Mouse (Mus musculus): Measurements from ENCODE around the gene Opcml. TPM values are rescaled to one million over a fixed set of nuclear protein-coding genes. Genes with fewer than 3 reads are reported as not detected.

Gene Opcml
- polyA plus RNA-seq, 1 experiment from 2014 or later = 73.0 TPM

- H3K4me2 ChIP-seq (ENCODE audit: low read length) = no peak overlapping the region
- H3K4me1 ChIP-seq (ENCODE audit: control insufficient read depth, insufficient read depth, low read length) = 0 out of 2 replicates have a peak, but pooled peaks cover 4% of the 10 kb centered on the region
- no peak overlapping the region for H3K9ac ChIP-seq (ENCODE audit: low read depth, low read length)
- no peak for ATAC-seq
- H3K27ac ChIP-seq (ENCODE audit: low read length) = no peak overlapping the region
- 94% methylated on average over 2 of the region's 2 CpGs for WGBS
- H3K4me3 ChIP-seq (ENCODE audit: low read depth, low read length) = no peak overlapping the region
- no peaks in the 10 kb centered on the region for H3K9me3 ChIP-seq (replicated peaks; ENCODE audit: control insufficient read depth, low read length, poor library complexity, severe bottlenecking)
- no peaks in the 10 kb centered on the region for H3K27me3 ChIP-seq (ENCODE audit: control insufficient read depth, insufficient read depth, low read depth, low read length)
- no peaks in the 10 kb centered on the region for H3K36me3 ChIP-seq (ENCODE audit: control insufficient read depth, insufficient read depth, low read length)
Measured at GRCm38 (mm10) chr9:28177052-28177451, 386.5 kb downstream of the Opcml start.

GRCm38 (mm10) chr9:28178123-28178887 is 387.7 kb downstream of the Opcml start:
- Histone ChIP-seq H3K27me3 (ENCODE audit: control insufficient read depth, insufficient read depth, low read depth, low read length) (no peaks in the 10 kb centered on the region), H3K9me3 (replicated peaks; ENCODE audit: control insufficient read depth, low read length, poor library complexity, severe bottlenecking) (no peaks in the 10 kb centered on the region), H3K36me3 (ENCODE audit: control insufficient read depth, insufficient read depth, low read length) (no peaks in the 10 kb centered on the region), H3K4me1 (ENCODE audit: control insufficient read depth, insufficient read depth, low read length) (0 out of 2 replicates have a peak, but pooled peaks cover 2% of the 10 kb centered on the region), H3K27ac (ENCODE audit: low read length) (no peak overlapping the region), H3K4me2 (ENCODE audit: low read length) (no peak overlapping the region), H3K4me3 (ENCODE audit: low read depth, low read length) (no peak overlapping the region), H3K9ac (ENCODE audit: low read depth, low read length) (no peak overlapping the region)
- WGBS = 86% methylated on average over 4 of the region's 4 CpGs
- no peak for ATAC-seq

- no peaks in the 10 kb centered on the region for H3K27me3 ChIP-seq (ENCODE audit: control insufficient read depth, insufficient read depth, low read depth, low read length)
- H3K27ac ChIP-seq (ENCODE audit: low read length) = no peak overlapping the region
- ATAC-seq = 0 out of 2 replicates have a peak, but pooled peaks have one; percentile 17
- H3K9ac ChIP-seq (ENCODE audit: low read depth, low read length) = no peak overlapping the region
- H3K36me3 ChIP-seq (ENCODE audit: control insufficient read depth, insufficient read depth, low read length) = no peaks in the 10 kb centered on the region
- no peaks in the 10 kb centered on the region for H3K4me1 ChIP-seq (ENCODE audit: control insufficient read depth, insufficient read depth, low read length)
- H3K4me2 ChIP-seq (ENCODE audit: low read length) = no peak overlapping the region
- H3K9me3 ChIP-seq (replicated peaks; ENCODE audit: control insufficient read depth, low read length, poor library complexity, severe bottlenecking) = no peaks in the 10 kb centered on the region
- H3K4me3 ChIP-seq (ENCODE audit: low read depth, low read length) = no peak overlapping the region
- 61% methylated on average over 7 of the region's 7 CpGs for WGBS
Measured at GRCm38 (mm10) chr9:28181916-28182315, 391.3 kb downstream of the Opcml start.

GRCm38 (mm10) chr9:28190226-28190625 is 399.7 kb downstream of the Opcml start:
- Histone ChIP-seq H3K4me1 (ENCODE audit: control insufficient read depth, insufficient read depth, low read length) (no peaks in the 10 kb centered on the region), H3K27ac (ENCODE audit: low read length) (no peak overlapping the region), H3K9ac (ENCODE audit: low read depth, low read length) (no peak overlapping the region), H3K4me2 (ENCODE audit: low read length) (no peak overlapping the region), H3K36me3 (ENCODE audit: control insufficient read depth, insufficient read depth, low read length) (no peaks in the 10 kb centered on the region), H3K9me3 (replicated peaks; ENCODE audit: control insufficient read depth, low read length, poor library complexity, severe bottlenecking) (no peaks in the 10 kb centered on the region), H3K27me3 (ENCODE audit: control insufficient read depth, insufficient read depth, low read depth, low read length) (no peaks in the 10 kb centered on the region), H3K4me3 (ENCODE audit: low read depth, low read length) (no peak overlapping the region)
- 73% methylated on average over 2 of the region's 2 CpGs for WGBS
- ATAC-seq = no peak

- H3K9me3 ChIP-seq (replicated peaks; ENCODE audit: control insufficient read depth, low read length, poor library complexity, severe bottlenecking) = no peaks in the 10 kb centered on the region
- H3K9ac ChIP-seq (ENCODE audit: low read depth, low read length) = no peak overlapping the region
- H3K4me2 ChIP-seq (ENCODE audit: low read length) = no peak overlapping the region
- H3K27ac ChIP-seq (ENCODE audit: low read length) = no peak overlapping the region
- no peak overlapping the region for H3K4me3 ChIP-seq (ENCODE audit: low read depth, low read length)
- no peaks in the 10 kb centered on the region for H3K36me3 ChIP-seq (ENCODE audit: control insufficient read depth, insufficient read depth, low read length)
- no peaks in the 10 kb centered on the region for H3K4me1 ChIP-seq (ENCODE audit: control insufficient read depth, insufficient read depth, low read length)
- ATAC-seq = no peak
- H3K27me3 ChIP-seq (ENCODE audit: control insufficient read depth, insufficient read depth, low read depth, low read length) = no peaks in the 10 kb centered on the region
- 80% methylated on average over 1 of the region's 1 CpGs for WGBS
Measured at GRCm38 (mm10) chr9:28190751-28191150, 400.2 kb downstream of the Opcml start.

DNA sequence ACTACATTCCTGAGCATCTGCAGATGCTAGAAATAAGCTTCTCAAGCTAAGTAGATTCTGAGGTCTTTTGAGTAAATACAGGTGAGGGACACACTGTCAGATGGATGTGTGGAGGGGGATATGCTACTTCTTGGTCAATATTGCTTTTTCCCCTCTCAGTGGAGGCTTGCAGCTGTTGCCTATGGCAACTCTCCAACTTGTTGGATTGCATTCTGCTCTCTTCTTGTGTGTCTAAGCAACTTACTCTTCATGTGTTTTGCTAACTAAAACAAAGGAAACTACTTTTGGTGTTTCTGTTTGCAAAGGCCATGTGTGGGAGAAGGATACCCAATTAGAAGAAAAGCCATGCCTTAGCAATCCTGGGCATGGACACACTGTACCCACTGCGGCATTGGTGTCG is 406.0 kb downstream of the Opcml start:
- H3K4me2 ChIP-seq (ENCODE audit: low read length) = no peak overlapping the region
- no peak overlapping the region for H3K9ac ChIP-seq (ENCODE audit: low read depth, low read length)
- no peak overlapping the region for H3K27ac ChIP-seq (ENCODE audit: low read length)
- H3K36me3 ChIP-seq (ENCODE audit: control insufficient read depth, insufficient read depth, low read length) = no peaks in the 10 kb centered on the region
- 93% methylated on average over 2 of the region's 2 CpGs for WGBS
- H3K4me3 ChIP-seq (ENCODE audit: low read depth, low read length) = no peak overlapping the region
- peaks cover 7% of the 10 kb centered on the region for H3K4me1 ChIP-seq (ENCODE audit: control insufficient read depth, insufficient read depth, low read length)
- ATAC-seq = no peak
- H3K27me3 ChIP-seq (ENCODE audit: control insufficient read depth, insufficient read depth, low read depth, low read length) = no peaks in the 10 kb centered on the region; the same call in 1 of the 2 replicates
- H3K9me3 ChIP-seq (replicated peaks; ENCODE audit: control insufficient read depth, low read length, poor library complexity, severe bottlenecking) = no peaks in the 10 kb centered on the region

DNA sequence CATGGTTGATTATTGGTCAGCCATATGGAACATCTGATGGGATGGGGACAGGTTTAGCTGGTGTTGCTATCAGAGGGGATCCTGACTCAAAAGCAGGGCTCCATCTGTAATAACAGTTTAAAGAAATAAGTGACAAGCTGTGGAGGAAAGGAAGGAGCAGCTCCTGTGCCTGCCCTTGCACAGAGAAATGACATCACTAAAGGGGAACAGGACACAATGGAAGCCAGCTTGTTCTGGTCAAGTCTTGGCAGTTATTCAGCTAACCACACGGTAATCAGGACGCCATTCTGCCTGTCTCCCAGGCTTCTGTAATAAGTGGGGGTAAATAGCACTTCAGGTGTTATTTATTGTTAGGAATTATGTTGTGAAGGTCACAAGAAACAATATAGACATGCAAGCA is 406.5 kb downstream of the Opcml start:
- WGBS = 64% methylated on average over 2 of the region's 2 CpGs
- Histone ChIP-seq H3K27ac (ENCODE audit: low read length) (no peak overlapping the region), H3K4me1 (ENCODE audit: control insufficient read depth, insufficient read depth, low read length) (peaks cover 7% of the 10 kb centered on the region), H3K4me3 (ENCODE audit: low read depth, low read length) (no peak overlapping the region), H3K9ac (ENCODE audit: low read depth, low read length) (no peak overlapping the region), H3K4me2 (ENCODE audit: low read length) (no peak overlapping the region), H3K27me3 (ENCODE audit: control insufficient read depth, insufficient read depth, low read depth, low read length) (no peaks in the 10 kb centered on the region; the same call in 1 of the 2 replicates), H3K9me3 (replicated peaks; ENCODE audit: control insufficient read depth, low read length, poor library complexity, severe bottlenecking) (no peaks in the 10 kb centered on the region), H3K36me3 (ENCODE audit: control insufficient read depth, insufficient read depth, low read length) (no peaks in the 10 kb centered on the region)
- ATAC-seq = no peak

GRCm38 (mm10) chr9:28197631-28198030 is 407.1 kb downstream of the Opcml start:
- Histone ChIP-seq H3K4me3 (ENCODE audit: low read depth, low read length) (no peak overlapping the region), H3K9me3 (replicated peaks; ENCODE audit: control insufficient read depth, low read length, poor library complexity, severe bottlenecking) (no peaks in the 10 kb centered on the region), H3K36me3 (ENCODE audit: control insufficient read depth, insufficient read depth, low read length) (no peaks in the 10 kb centered on the region), H3K27me3 (ENCODE audit: control insufficient read depth, insufficient read depth, low read depth, low read length) (no peaks in the 10 kb centered on the region; the same call in 1 of the 2 replicates), H3K4me2 (ENCODE audit: low read length) (no peak overlapping the region), H3K4me1 (ENCODE audit: control insufficient read depth, insufficient read depth, low read length) (peaks cover 7% of the 10 kb centered on the region), H3K9ac (ENCODE audit: low read depth, low read length) (no peak overlapping the region), H3K27ac (ENCODE audit: low read length) (no peak overlapping the region)
- WGBS = 50% methylated on average over 3 of the region's 3 CpGs
- peak; percentile 89 for ATAC-seq

- no peak overlapping the region for H3K4me2 ChIP-seq (ENCODE audit: low read length)
- WGBS = 61% methylated on average over 5 of the region's 5 CpGs
- H3K9me3 ChIP-seq (replicated peaks; ENCODE audit: control insufficient read depth, low read length, poor library complexity, severe bottlenecking) = no peaks in the 10 kb centered on the region
- peaks cover 7% of the 10 kb centered on the region for H3K4me1 ChIP-seq (ENCODE audit: control insufficient read depth, insufficient read depth, low read length)
- no peak overlapping the region for H3K9ac ChIP-seq (ENCODE audit: low read depth, low read length)
- H3K27ac ChIP-seq (ENCODE audit: low read length) = no peak overlapping the region
- H3K36me3 ChIP-seq (ENCODE audit: control insufficient read depth, insufficient read depth, low read length) = no peaks in the 10 kb centered on the region
- no peak overlapping the region for H3K4me3 ChIP-seq (ENCODE audit: low read depth, low read length)
- no peaks in the 10 kb centered on the region; the same call in 1 of the 2 replicates for H3K27me3 ChIP-seq (ENCODE audit: control insufficient read depth, insufficient read depth, low read depth, low read length)
- no peak for ATAC-seq
Measured at GRCm38 (mm10) chr9:28198106-28198694, 407.6 kb downstream of the Opcml start.
